Mouse (Mus musculus): Measurements from ENCODE around the gene Ccdc62. TPM values are rescaled to one million over a fixed set of nuclear protein-coding genes. Genes with fewer than 3 reads are reported as not detected.

Gene Ccdc62
- total RNA-seq, 1 experiment from 2014 or later = 5.8 TPM

- no peak for ATAC-seq (ENCODE audit: extremely low read depth, insufficient number of reproducible peaks, low FRiP score, poor library complexity, severe bottlenecking)
These were observed 83.3 kb downstream of the Ccdc62 start for GRCm38 (mm10) chr5:124013747-124014146.

- ATAC-seq (ENCODE audit: extremely low read depth, insufficient number of reproducible peaks, low FRiP score, poor library complexity, severe bottlenecking) = no peak
These were observed 83.7 kb downstream of the Ccdc62 start for GRCm38 (mm10) chr5:124014180-124014579.

DNA sequence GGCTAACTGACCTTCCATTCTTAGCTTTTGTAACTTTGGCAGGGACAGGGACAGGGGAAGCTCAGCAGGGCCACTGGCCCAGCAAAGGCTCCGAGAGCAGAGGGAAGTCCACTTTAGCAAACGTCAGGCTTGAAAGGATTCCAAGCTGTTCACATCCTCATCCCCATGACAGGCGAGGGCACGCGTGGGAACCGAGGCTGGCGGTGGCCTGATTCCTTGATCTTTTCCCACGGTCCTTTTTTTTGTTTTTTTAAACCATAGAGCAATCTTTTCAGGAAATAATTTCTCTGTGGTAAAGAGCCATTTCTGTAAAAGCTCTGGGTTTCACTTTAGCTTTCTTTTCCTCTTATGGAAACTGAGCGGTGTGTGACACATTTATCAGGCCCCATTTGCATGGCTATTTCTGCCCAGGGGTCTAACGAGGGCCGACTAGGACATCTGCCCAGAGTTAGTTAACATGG, 84.3 kb downstream of the Ccdc62 start:
- no peak for ATAC-seq (ENCODE audit: extremely low read depth, insufficient number of reproducible peaks, low FRiP score, poor library complexity, severe bottlenecking)

DNA sequence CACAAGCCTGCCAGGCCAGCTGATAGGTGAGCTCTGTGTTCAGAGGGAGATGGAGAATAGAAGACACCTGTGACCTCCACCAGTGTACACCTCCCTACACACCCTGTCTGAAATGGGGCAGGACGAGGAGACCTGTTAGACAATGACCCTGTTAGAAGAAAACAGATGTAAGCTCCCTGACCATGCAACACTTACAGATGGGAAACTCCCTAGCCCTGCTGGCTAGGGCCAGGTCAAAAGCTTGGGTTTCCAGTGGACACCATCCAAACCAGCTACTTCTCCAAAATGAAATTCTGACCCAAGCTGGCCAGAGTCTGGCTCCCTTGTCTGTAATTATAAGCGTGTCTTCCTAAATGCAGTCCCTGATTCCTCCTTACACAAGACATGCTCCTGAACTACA, 85.2 kb downstream of the Ccdc62 start:
- ATAC-seq (ENCODE audit: extremely low read depth, insufficient number of reproducible peaks, low FRiP score, poor library complexity, severe bottlenecking) = no peak

DNA sequence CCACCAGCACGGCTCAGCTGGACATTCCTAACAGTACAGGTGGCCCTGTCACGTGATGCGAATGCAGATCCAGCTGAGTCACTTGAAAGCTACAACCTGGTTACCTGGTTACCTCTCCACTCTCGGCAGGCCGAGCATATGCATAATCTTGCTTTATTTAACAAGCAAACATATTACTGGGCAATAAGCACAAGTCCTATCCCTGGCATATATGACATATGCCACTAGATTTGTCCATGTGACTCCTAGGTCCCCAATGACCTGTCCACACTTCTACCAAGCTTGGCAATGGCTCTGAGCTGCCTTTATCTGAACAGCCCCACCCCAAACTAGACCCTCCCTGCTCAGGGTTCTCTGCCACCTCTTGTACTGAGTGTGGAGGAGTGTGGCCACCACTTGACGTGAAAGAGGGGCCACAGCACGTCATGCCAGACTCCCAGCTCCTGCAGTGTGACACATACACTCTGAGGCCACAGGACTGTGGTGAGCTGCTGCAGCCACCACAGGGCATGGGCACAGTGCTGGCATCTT, 85.9 kb downstream of the Ccdc62 start:
- ATAC-seq (ENCODE audit: extremely low read depth, insufficient number of reproducible peaks, low FRiP score, poor library complexity, severe bottlenecking) = no peak

DNA sequence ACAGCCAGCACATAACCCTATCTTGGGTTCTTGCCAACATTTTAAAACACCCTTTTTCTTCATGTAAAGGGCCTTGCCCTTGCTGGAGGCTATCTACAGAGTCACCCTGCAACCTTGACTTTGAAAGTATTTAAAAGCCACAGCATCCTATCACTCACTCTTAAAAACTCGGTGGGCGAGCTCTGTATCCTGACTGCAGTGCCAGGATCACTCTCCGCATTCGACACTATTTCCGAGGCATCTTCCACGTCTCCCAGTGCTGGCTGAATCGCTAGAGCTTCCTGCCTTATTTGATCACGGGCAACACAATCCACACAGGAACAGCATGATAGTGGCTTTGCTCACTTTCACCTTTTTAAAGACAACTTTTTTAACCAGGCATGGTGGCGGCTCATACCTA, 87.5 kb downstream of the Ccdc62 start:
- ATAC-seq (ENCODE audit: extremely low read depth, insufficient number of reproducible peaks, low FRiP score, poor library complexity, severe bottlenecking) = no peak

DNA sequence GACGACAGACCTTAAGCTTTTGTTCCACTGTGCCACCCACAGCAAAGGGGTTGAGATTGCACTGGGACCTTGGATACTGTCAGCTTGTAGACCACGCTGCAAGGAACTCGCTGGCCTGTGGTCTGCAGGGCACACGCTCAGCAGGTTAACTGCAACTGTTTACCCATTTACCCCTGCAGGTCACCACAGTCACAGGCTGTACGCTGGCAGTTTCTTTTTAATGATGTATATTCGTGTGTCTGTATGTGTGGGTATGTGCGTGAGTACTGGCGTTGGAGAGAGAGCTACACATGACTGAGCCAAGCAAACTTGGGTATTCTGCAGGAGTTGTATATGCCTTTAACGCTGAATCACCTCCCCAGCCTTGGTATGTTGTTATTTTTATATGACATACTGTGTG, 88.2 kb downstream of the Ccdc62 start:
- ATAC-seq (ENCODE audit: extremely low read depth, insufficient number of reproducible peaks, low FRiP score, poor library complexity, severe bottlenecking) = no peak

Other genes with a start within 250 kb of the Ccdc62 start
- gene Clip1, start 246.1 kb upstream of the Ccdc62 start, total RNA-seq (2017) = 186 and 205 TPM in 2 replicates
- gene Zcchc8, start 209.6 kb upstream of the Ccdc62 start, total RNA-seq (2017) = 78.0 and 87.7 TPM in 2 replicates
- gene Rsrc2, start 181.3 kb upstream of the Ccdc62 start, total RNA-seq (2017) = 384 and 420 TPM in 2 replicates
- 0.12 TPM in 1 of 2 replicates, not detected in the other for gene Kntc1, start 181.0 kb upstream of the Ccdc62 start, total RNA-seq (2017)
- gene Hcar2, start 65.2 kb upstream of the Ccdc62 start, total RNA-seq (2017) = 78.9 and 82.9 TPM in 2 replicates
- not detected in 2 replicates for gene Hcar1, start 50.7 kb upstream of the Ccdc62 start, total RNA-seq (2017)
- 23.0 and 27.9 TPM in 2 replicates for gene Denr, start 23.5 kb upstream of the Ccdc62 start, total RNA-seq (2017)
- gene Gm43518, start 3.3 kb upstream of the Ccdc62 start, total RNA-seq (2017) = 1.5 and 2.9 TPM in 2 replicates
- 144 and 175 TPM in 2 replicates for gene Hip1r, start 42.9 kb downstream of the Ccdc62 start, total RNA-seq (2017)
- 31.6 and 33.2 TPM in 2 replicates for gene Vps37b, start 101.6 kb downstream of the Ccdc62 start, total RNA-seq (2017)
- gene Abcb9, start 165.1 kb downstream of the Ccdc62 start, total RNA-seq (2017) = 0.86 and 2.0 TPM in 2 replicates
- gene Ogfod2, start 181.6 kb downstream of the Ccdc62 start, total RNA-seq (2017) = 13.5 and 22.0 TPM in 2 replicates
- gene Arl6ip4, start 185.4 kb downstream of the Ccdc62 start, total RNA-seq (2017) = 54.9 and 66.2 TPM in 2 replicates

All from neutrophil, adult 5-6 weeks (primary cell).